Mouse (Mus musculus): Measurements from ENCODE around the gene Neurl3.

- TF ChIP-seq FLI1 (IDR thresholded peaks at IDR 0.05; ENCODE audit: low read length): no peak
- no peak for TF ChIP-seq GATA1 (IDR thresholded peaks at IDR 0.05; ENCODE audit: borderline replicate concordance, low read length)
Measured at GRCm38 (mm10) chr1:36270666-36271065, 3.8 kb downstream of the Neurl3 start.
